Mouse (Mus musculus): Measurements from ENCODE around the gene Ermp1. TPM values are rescaled to one million over a fixed set of nuclear protein-coding genes. Genes with fewer than 3 reads are reported as not detected.

Ermp1 gene
- 7.1 and 7.4 TPM in 2 replicates for polyA plus RNA-seq (2014; fragmentation: Nextera tagmentation; extraction: Ambion mirVana)

- no peaks in the 10 kb centered on the region; the same call in 1 of the 2 replicates for H3K27me3 ChIP-seq (ENCODE audit: control insufficient read depth, insufficient read depth, low read length)
- H3K9ac ChIP-seq (ENCODE audit: low read length) = peak within 1 kb of the TSS; percentile 82
- peak within 1 kb of the TSS; percentile 37 to 69 for H3K27ac ChIP-seq (replicated peaks in 1 of 2; ENCODE audit: control insufficient read depth in 1 of 2, insufficient read depth in 1 of 2, low read depth in 2 of 2, low read length in 2 of 2)
- no peaks in the 10 kb centered on the region for H3K4me1 ChIP-seq (ENCODE audit: control insufficient read depth in 2 of 2, insufficient read depth in 2 of 2, low read length in 2 of 2)
- ATAC-seq (ENCODE audit: insufficient number of reproducible peaks, insufficient read depth, low FRiP score, low read depth) = peak; percentile 89
- H3K4me2 ChIP-seq (ENCODE audit: low read length) = peak within 1 kb of the TSS; percentile 68
- under 1% methylated on average over 73 of the region's 90 CpGs for WGBS
- no peaks in the 10 kb centered on the region; the same call in 1 of the 2 replicates for H3K36me3 ChIP-seq (ENCODE audit: control insufficient read depth, insufficient read depth, low read length)
- H3K9me3 ChIP-seq (ENCODE audit: control insufficient read depth, low read length) = no peaks in the 10 kb centered on the region
- H3K4me3 ChIP-seq (ENCODE audit: control insufficient read depth in 1 of 2, insufficient read depth in 1 of 2, low read depth in 1 of 2, low read length in 2 of 2) = peak within 1 kb of the TSS; percentile 73 to 75
Observed at GRCm38 (mm10) chr19:29647651-29648549, at the start of gene Ermp1. TSS of gene Ermp1 (minus strand) at chr19:29648415.

DNA sequence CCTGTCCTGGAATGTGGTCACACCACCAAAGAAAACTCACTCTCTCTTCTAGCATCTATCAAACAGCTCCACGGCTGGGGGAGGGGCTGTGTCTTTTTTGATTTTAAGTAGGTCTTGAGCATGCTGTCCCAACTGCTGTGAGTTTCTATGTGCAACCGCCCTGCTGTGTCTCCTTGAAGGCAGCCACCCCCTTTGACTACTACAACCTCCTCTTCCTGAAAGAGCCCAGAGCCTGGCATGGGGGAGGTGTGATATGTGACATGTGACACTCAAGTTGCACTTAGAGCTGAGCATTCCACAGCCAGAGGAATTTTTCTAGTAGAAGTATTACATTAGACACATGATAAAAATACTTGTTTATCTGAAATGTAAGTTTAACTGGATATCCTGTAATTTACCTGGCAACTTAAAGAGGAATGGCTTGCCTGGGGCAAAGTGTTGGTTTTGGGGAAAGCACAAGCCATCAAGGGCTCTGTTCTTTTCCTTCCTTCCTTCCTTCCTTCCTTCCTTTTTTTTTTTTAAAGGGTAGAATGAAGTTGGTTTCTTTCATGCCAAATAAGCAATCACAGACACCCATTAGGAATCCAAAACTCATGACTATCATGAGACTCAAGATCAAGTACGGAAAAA lies 49.1 kb upstream of the Ermp1 start, which contains the start of gene Mlana:
Gene Mlana, plus strand, starts transcription at position 580 of the 630 bp plus-strand sequence.
- Histone ChIP-seq H3K9me3 (ENCODE audit: control insufficient read depth, low read length) (peaks cover 4% of the 10 kb centered on the region; the same call in 1 of the 2 replicates), H3K4me3 (ENCODE audit: control insufficient read depth in 1 of 2, insufficient read depth in 1 of 2, low read depth in 1 of 2, low read length in 2 of 2) (no peak within 1 kb of the TSS), H3K9ac (ENCODE audit: low read length) (no peak within 1 kb of the TSS), H3K27me3 (ENCODE audit: control insufficient read depth, insufficient read depth, low read length) (no peaks in the 10 kb centered on the region), H3K27ac (replicated peaks in 1 of 2; ENCODE audit: control insufficient read depth in 1 of 2, insufficient read depth in 1 of 2, low read depth in 2 of 2, low read length in 2 of 2) (peak within 1 kb of the TSS in 1 of 2 experiments; percentile 28; a peak in 1 of 4 replicates), H3K4me1 (ENCODE audit: control insufficient read depth in 2 of 2, insufficient read depth in 2 of 2, low read length in 2 of 2) (peaks cover 10 to 13% of the 10 kb centered on the region in 2 experiments), H3K4me2 (ENCODE audit: low read length) (peak within 1 kb of the TSS; percentile 40; the same call in 1 of the 2 replicates), H3K36me3 (ENCODE audit: control insufficient read depth, insufficient read depth, low read length) (no peaks in the 10 kb centered on the region)
- no peak for ATAC-seq (ENCODE audit: insufficient number of reproducible peaks, insufficient read depth, low FRiP score, low read depth)
- 31% methylated on average over 3 of the region's 3 CpGs for WGBS

GRCm38 (mm10) chr19:29696840-29697239 lies 48.6 kb upstream of the Ermp1 start:
- Histone ChIP-seq H3K4me1 (ENCODE audit: control insufficient read depth in 2 of 2, insufficient read depth in 2 of 2, low read length in 2 of 2) (peaks cover 10 to 13% of the 10 kb centered on the region in 2 experiments), H3K9me3 (ENCODE audit: control insufficient read depth, low read length) (peaks cover 4% of the 10 kb centered on the region; the same call in 1 of the 2 replicates), H3K27me3 (ENCODE audit: control insufficient read depth, insufficient read depth, low read length) (no peaks in the 10 kb centered on the region), H3K4me2 (ENCODE audit: low read length) (peak overlapping the region; percentile 40; the same call in 1 of the 2 replicates), H3K27ac (replicated peaks in 1 of 2; ENCODE audit: control insufficient read depth in 1 of 2, insufficient read depth in 1 of 2, low read depth in 2 of 2, low read length in 2 of 2) (peak overlapping the region in 1 of 2 experiments; percentile 28; a peak in 1 of 4 replicates), H3K4me3 (ENCODE audit: control insufficient read depth in 1 of 2, insufficient read depth in 1 of 2, low read depth in 1 of 2, low read length in 2 of 2) (no peak overlapping the region), H3K9ac (ENCODE audit: low read length) (no peak overlapping the region), H3K36me3 (ENCODE audit: control insufficient read depth, insufficient read depth, low read length) (no peaks in the 10 kb centered on the region)
- ATAC-seq (ENCODE audit: insufficient number of reproducible peaks, insufficient read depth, low FRiP score, low read depth) = no peak

GRCm38 (mm10) chr19:29696309-29696708 lies 48.1 kb upstream of the Ermp1 start:
- Histone ChIP-seq H3K4me3 (ENCODE audit: control insufficient read depth in 1 of 2, insufficient read depth in 1 of 2, low read depth in 1 of 2, low read length in 2 of 2) (no peak overlapping the region), H3K9ac (ENCODE audit: low read length) (no peak overlapping the region), H3K4me1 (ENCODE audit: control insufficient read depth in 2 of 2, insufficient read depth in 2 of 2, low read length in 2 of 2) (peaks cover 10 to 13% of the 10 kb centered on the region in 2 experiments), H3K9me3 (ENCODE audit: control insufficient read depth, low read length) (peaks cover 4% of the 10 kb centered on the region; the same call in 1 of the 2 replicates), H3K27me3 (ENCODE audit: control insufficient read depth, insufficient read depth, low read length) (no peaks in the 10 kb centered on the region), H3K27ac (replicated peaks in 1 of 2; ENCODE audit: control insufficient read depth in 1 of 2, insufficient read depth in 1 of 2, low read depth in 2 of 2, low read length in 2 of 2) (no peak overlapping the region; a peak in 1 of 4 replicates), H3K4me2 (ENCODE audit: low read length) (no peak overlapping the region), H3K36me3 (ENCODE audit: control insufficient read depth, insufficient read depth, low read length) (no peaks in the 10 kb centered on the region)
- ATAC-seq (ENCODE audit: insufficient number of reproducible peaks, insufficient read depth, low FRiP score, low read depth) = no peak
- 90% methylated on average over 4 of the region's 4 CpGs for WGBS

GRCm38 (mm10) chr19:29695071-29695470 lies 46.9 kb upstream of the Ermp1 start:
- Histone ChIP-seq H3K36me3 (ENCODE audit: control insufficient read depth, insufficient read depth, low read length) (no peaks in the 10 kb centered on the region), H3K9me3 (ENCODE audit: control insufficient read depth, low read length) (peaks cover 4% of the 10 kb centered on the region; the same call in 1 of the 2 replicates), H3K9ac (ENCODE audit: low read length) (no peak overlapping the region), H3K27me3 (ENCODE audit: control insufficient read depth, insufficient read depth, low read length) (no peaks in the 10 kb centered on the region), H3K4me3 (ENCODE audit: control insufficient read depth in 1 of 2, insufficient read depth in 1 of 2, low read depth in 1 of 2, low read length in 2 of 2) (no peak overlapping the region), H3K4me1 (ENCODE audit: control insufficient read depth in 2 of 2, insufficient read depth in 2 of 2, low read length in 2 of 2) (peaks cover 10 to 13% of the 10 kb centered on the region in 2 experiments), H3K27ac (replicated peaks in 1 of 2; ENCODE audit: control insufficient read depth in 1 of 2, insufficient read depth in 1 of 2, low read depth in 2 of 2, low read length in 2 of 2) (no peak overlapping the region), H3K4me2 (ENCODE audit: low read length) (no peak overlapping the region)
- WGBS = 94% methylated on average over 10 of the region's 10 CpGs
- no peak for ATAC-seq (ENCODE audit: insufficient number of reproducible peaks, insufficient read depth, low FRiP score, low read depth)

DNA sequence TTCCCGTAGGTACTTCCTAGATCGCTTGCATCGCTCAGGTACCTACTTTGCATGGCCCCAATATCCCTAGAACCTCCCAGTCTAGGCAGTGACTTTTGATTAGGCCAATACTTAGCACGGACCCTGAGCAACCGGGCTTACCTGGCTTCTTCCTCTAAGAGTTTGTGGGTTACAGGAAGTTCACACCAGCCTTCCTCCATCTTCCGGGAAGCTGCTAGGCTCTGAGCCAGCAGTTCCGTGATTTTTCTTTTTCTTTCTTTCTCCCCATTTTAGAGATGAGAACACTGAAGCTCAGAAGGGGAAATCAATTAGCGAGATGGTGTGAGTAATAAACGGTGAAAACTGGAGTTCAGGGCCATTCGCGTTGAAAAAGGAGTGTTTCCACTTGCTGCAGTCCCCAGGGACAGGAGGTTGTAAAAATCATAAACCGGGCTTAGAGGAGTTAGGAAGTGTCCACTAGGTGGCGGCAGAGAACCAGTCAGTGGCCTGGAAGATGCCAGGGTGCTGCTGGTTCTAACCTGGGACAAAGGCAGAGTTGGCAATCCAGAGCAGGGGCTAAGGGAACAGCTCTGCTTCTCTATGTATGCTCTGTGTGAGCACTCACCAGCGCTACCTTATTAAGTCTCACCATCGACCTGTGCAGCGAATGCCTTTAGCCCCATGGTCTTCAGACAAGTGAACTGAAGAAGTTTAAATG lies 35.8 kb upstream of the Ermp1 start:
- Histone ChIP-seq H3K36me3 (ENCODE audit: control insufficient read depth, insufficient read depth, low read length) (no peaks in the 10 kb centered on the region), H3K27ac (replicated peaks in 1 of 2; ENCODE audit: control insufficient read depth in 1 of 2, insufficient read depth in 1 of 2, low read depth in 2 of 2, low read length in 2 of 2) (no peak overlapping the region), H3K9me3 (ENCODE audit: control insufficient read depth, low read length) (peaks cover 12% of the 10 kb centered on the region; the same call in 1 of the 2 replicates), H3K4me1 (ENCODE audit: control insufficient read depth in 2 of 2, insufficient read depth in 2 of 2, low read length in 2 of 2) (0 out of 4 replicates have a peak, but pooled peaks cover 0 to 4% of the 10 kb centered on the region in 2 experiments), H3K4me2 (ENCODE audit: low read length) (no peak overlapping the region), H3K4me3 (ENCODE audit: control insufficient read depth in 1 of 2, insufficient read depth in 1 of 2, low read depth in 1 of 2, low read length in 2 of 2) (no peak overlapping the region), H3K9ac (ENCODE audit: low read length) (no peak overlapping the region), H3K27me3 (ENCODE audit: control insufficient read depth, insufficient read depth, low read length) (0 out of 2 replicates have a peak, but pooled peaks cover 11% of the 10 kb centered on the region)
- 51% methylated on average over 16 of the region's 16 CpGs for WGBS
- ATAC-seq (ENCODE audit: insufficient number of reproducible peaks, insufficient read depth, low FRiP score, low read depth) = no peak

Measured in heart, embryonic 14.5 days (tissue).